Mouse (Mus musculus): ENCODE data around the gene Poldip2. TPM values are rescaled to one million over a fixed set of nuclear protein-coding genes. Genes with fewer than 3 reads are reported as not detected.

Poldip2 gene
- total RNA-seq, 1 experiment from 2014 or later: 60.7 TPM

- ATAC-seq (replicated peaks in 1 of 2; ENCODE audit: insufficient read depth in 1 of 2, low FRiP score in 2 of 2, low TSS enrichment in 1 of 2, low read depth in 1 of 2, poor library complexity in 2 of 2, severe bottlenecking in 2 of 2): peak; percentile 96 to 98
These were observed 14.2 kb upstream of the Poldip2 start, which contains the start of gene Sarm1 for GRCm38 (mm10) chr11:78497544-78498522. Sarm1 (minus strand) TSS chr11:78497754.

- no peak for ATAC-seq (replicated peaks in 1 of 2; ENCODE audit: insufficient read depth in 1 of 2, low FRiP score in 2 of 2, low TSS enrichment in 1 of 2, low read depth in 1 of 2, poor library complexity in 2 of 2, severe bottlenecking in 2 of 2)
These were observed 13.0 kb upstream of the Poldip2 start, which contains the start of gene Vtn for GRCm38 (mm10) chr11:78499004-78499403. Vtn (plus strand) TSS chr11:78499091.

GRCm38 (mm10) chr11:78499543-78499942, 12.4 kb upstream of the Poldip2 start:
- no peak for ATAC-seq (replicated peaks in 1 of 2; ENCODE audit: insufficient read depth in 1 of 2, low FRiP score in 2 of 2, low TSS enrichment in 1 of 2, low read depth in 1 of 2, poor library complexity in 2 of 2, severe bottlenecking in 2 of 2)

- ATAC-seq (replicated peaks in 1 of 2; ENCODE audit: insufficient read depth in 1 of 2, low FRiP score in 2 of 2, low TSS enrichment in 1 of 2, low read depth in 1 of 2, poor library complexity in 2 of 2, severe bottlenecking in 2 of 2): no peak
These were observed 11.3 kb upstream of the Poldip2 start for GRCm38 (mm10) chr11:78500623-78501202.

GRCm38 (mm10) chr11:78501529-78501928, 10.5 kb upstream of the Poldip2 start:
- no peak for ATAC-seq (replicated peaks in 1 of 2; ENCODE audit: insufficient read depth in 1 of 2, low FRiP score in 2 of 2, low TSS enrichment in 1 of 2, low read depth in 1 of 2, poor library complexity in 2 of 2, severe bottlenecking in 2 of 2)

- 0 out of 4 replicates have a peak, but pooled peaks of 1 of the 2 experiments have one; percentile 17 for ATAC-seq (replicated peaks in 1 of 2; ENCODE audit: insufficient read depth in 1 of 2, low FRiP score in 2 of 2, low TSS enrichment in 1 of 2, low read depth in 1 of 2, poor library complexity in 2 of 2, severe bottlenecking in 2 of 2)
These were observed 8.9 kb upstream of the Poldip2 start, which contains the start of gene Sebox for GRCm38 (mm10) chr11:78502909-78503650. Sebox (plus strand) TSS chr11:78503447.

- ATAC-seq (replicated peaks in 1 of 2; ENCODE audit: insufficient read depth in 1 of 2, low FRiP score in 2 of 2, low TSS enrichment in 1 of 2, low read depth in 1 of 2, poor library complexity in 2 of 2, severe bottlenecking in 2 of 2): no peak
These were observed 6.6 kb upstream of the Poldip2 start for GRCm38 (mm10) chr11:78505430-78505829.

GRCm38 (mm10) chr11:78509148-78509547, 2.8 kb upstream of the Poldip2 start:
- no peak for ATAC-seq (replicated peaks in 1 of 2; ENCODE audit: insufficient read depth in 1 of 2, low FRiP score in 2 of 2, low TSS enrichment in 1 of 2, low read depth in 1 of 2, poor library complexity in 2 of 2, severe bottlenecking in 2 of 2)

- no peak for ATAC-seq (replicated peaks in 1 of 2; ENCODE audit: insufficient read depth in 1 of 2, low FRiP score in 2 of 2, low TSS enrichment in 1 of 2, low read depth in 1 of 2, poor library complexity in 2 of 2, severe bottlenecking in 2 of 2)
These were observed 1.3 kb downstream of the Poldip2 start for GRCm38 (mm10) chr11:78513106-78513790.

- ATAC-seq (replicated peaks in 1 of 2; ENCODE audit: insufficient read depth in 1 of 2, low FRiP score in 2 of 2, low TSS enrichment in 1 of 2, low read depth in 1 of 2, poor library complexity in 2 of 2, severe bottlenecking in 2 of 2): no peak
These were observed 3.7 kb downstream of the Poldip2 start for GRCm38 (mm10) chr11:78515549-78516325.

- ATAC-seq (replicated peaks in 1 of 2; ENCODE audit: insufficient read depth in 1 of 2, low FRiP score in 2 of 2, low TSS enrichment in 1 of 2, low read depth in 1 of 2, poor library complexity in 2 of 2, severe bottlenecking in 2 of 2): no peak
These were observed 6.9 kb downstream of the Poldip2 start for GRCm38 (mm10) chr11:78518931-78519330.

- ATAC-seq (replicated peaks in 1 of 2; ENCODE audit: insufficient read depth in 1 of 2, low FRiP score in 2 of 2, low TSS enrichment in 1 of 2, low read depth in 1 of 2, poor library complexity in 2 of 2, severe bottlenecking in 2 of 2): no peak
These were observed 9.9 kb downstream of the Poldip2 start for GRCm38 (mm10) chr11:78521880-78522279.

GRCm38 (mm10) chr11:78522481-78522997, 10.5 kb downstream of the Poldip2 start:
- ATAC-seq (replicated peaks in 1 of 2; ENCODE audit: insufficient read depth in 1 of 2, low FRiP score in 2 of 2, low TSS enrichment in 1 of 2, low read depth in 1 of 2, poor library complexity in 2 of 2, severe bottlenecking in 2 of 2): peak in 1 of 2 experiments; percentile 46; a peak in 1 of 4 replicates

- no peak for ATAC-seq (replicated peaks in 1 of 2; ENCODE audit: insufficient read depth in 1 of 2, low FRiP score in 2 of 2, low TSS enrichment in 1 of 2, low read depth in 1 of 2, poor library complexity in 2 of 2, severe bottlenecking in 2 of 2)
These were observed 11.4 kb downstream of the Poldip2 start for GRCm38 (mm10) chr11:78523241-78523955.

- ATAC-seq (replicated peaks in 1 of 2; ENCODE audit: insufficient read depth in 1 of 2, low FRiP score in 2 of 2, low TSS enrichment in 1 of 2, low read depth in 1 of 2, poor library complexity in 2 of 2, severe bottlenecking in 2 of 2): no peak
These were observed 12.8 kb downstream of the Poldip2 start for GRCm38 (mm10) chr11:78524838-78525237.

- ATAC-seq (replicated peaks in 1 of 2; ENCODE audit: insufficient read depth in 1 of 2, low FRiP score in 2 of 2, low TSS enrichment in 1 of 2, low read depth in 1 of 2, poor library complexity in 2 of 2, severe bottlenecking in 2 of 2): no peak
These were observed 16.7 kb downstream of the Poldip2 start for GRCm38 (mm10) chr11:78528714-78529113.
